Mouse (Mus musculus): ENCODE data around the gene Pigh.

- no peak for TF ChIP-seq POLR2A (IDR thresholded peaks at IDR 0.05; ENCODE audit: control insufficient read depth, low read depth, low read length)
- TF ChIP-seq CTCF (IDR thresholded peaks at IDR 0.05; ENCODE audit: control insufficient read depth, insufficient read depth, insufficient replicate concordance, low read depth, low read length), result no peak
Observed at GRCm38 (mm10) chr12:79136949-79137348, 47.5 kb upstream of the Pigh start.
